Mouse (Mus musculus) heart, postnatal 4 days (tissue): ENCODE results near the gene Vps29. TPM values are rescaled to one million over a fixed set of nuclear protein-coding genes. Genes with fewer than 3 reads are reported as not detected.

Source experiments
- DNase-seq: peaks from one replicate; pipeline ENCODE4 v3.0.0; 2021
- total RNA-seq, 2 experiments: library from RNA; stranded (reverse); gene quantifications; 2 replicates each; pipeline ENCODE4 v1.2.3; 2021

Gene Vps29
- total RNA-seq, 2 experiments from 2014 or later = 120 to 132 TPM

GRCm38 (mm10) chr5:122399871-122400270 lies 45.7 kb downstream of the Vps29 start:
- no peak for DNase-seq

- peak; percentile 73 for DNase-seq
These were observed 46.6 kb downstream of the Vps29 start for GRCm38 (mm10) chr5:122400628-122401302.

GRCm38 (mm10) chr5:122401303-122401640 lies 47.1 kb downstream of the Vps29 start:
- DNase-seq = peak; percentile 86

GRCm38 (mm10) chr5:122402160-122402559 lies 48.0 kb downstream of the Vps29 start:
- no peak for DNase-seq

GRCm38 (mm10) chr5:122402772-122403171 lies 48.6 kb downstream of the Vps29 start:
- peak; percentile 79 for DNase-seq

- DNase-seq = no peak
These were observed 49.2 kb downstream of the Vps29 start for GRCm38 (mm10) chr5:122403362-122403761.

GRCm38 (mm10) chr5:122405537-122405936 lies 51.4 kb downstream of the Vps29 start:
- DNase-seq = no peak

- peak; percentile 50 for DNase-seq
These were observed 55.8 kb downstream of the Vps29 start for GRCm38 (mm10) chr5:122409692-122410645.

- DNase-seq = no peak
These were observed 57.7 kb downstream of the Vps29 start for GRCm38 (mm10) chr5:122411892-122412291.

- DNase-seq = no peak
These were observed 58.7 kb downstream of the Vps29 start for GRCm38 (mm10) chr5:122412826-122413225.

GRCm38 (mm10) chr5:122414351-122414750 lies 60.2 kb downstream of the Vps29 start:
- no peak for DNase-seq

Other genes with a start within 250 kb of the Vps29 start
- under 1 TPM in 1 of 2 experiments, not detected in 1; 0.36 TPM for gene Ccdc63, start 213.5 kb upstream of the Vps29 start, total RNA-seq
- 100 to 1,000 TPM; 216 to 217 TPM for gene Ppp1cc, start 196.1 kb upstream of the Vps29 start, total RNA-seq
- 1 to 10 TPM; 1.9 to 2.0 TPM for gene Hvcn1, start 147.6 kb upstream of the Vps29 start, total RNA-seq
- 1 to 10 TPM; 6.0 to 6.1 TPM for gene Tctn1, start 89.9 kb upstream of the Vps29 start, total RNA-seq
- 10 to 100 TPM; 44.0 to 47.2 TPM for gene Pptc7, start 70.0 kb upstream of the Vps29 start, total RNA-seq
- 1 to 10 TPM; 1.7 to 2.8 TPM for gene Rad9b, start 136 bp upstream of the Vps29 start, total RNA-seq
- gene Gpn3, start 17.5 kb downstream of the Vps29 start, total RNA-seq = 10 to 100 TPM; 20.5 to 21.5 TPM
- gene Fam216a, start 18.0 kb downstream of the Vps29 start, total RNA-seq = 10 to 100 TPM; 21.9 to 24.1 TPM
- 100 to 1,000 TPM; 138 to 141 TPM for gene Arpc3, start 37.5 kb downstream of the Vps29 start, total RNA-seq
- 10 to 100 TPM; 47.0 to 48.7 TPM for gene Anapc7, start 67.3 kb downstream of the Vps29 start, total RNA-seq
- gene Atp2a2, start 147.9 kb downstream of the Vps29 start, total RNA-seq = 1,000 to 10,000 TPM; 5,023 to 5,799 TPM